Mouse (Mus musculus) heart, adult 2 months (tissue): ENCODE results near the gene Sfta2.

ENCODE experiments used
- CTCF ChIP-seq: fragments of 200-600 bp; IDR thresholded peaks from 2 replicates; pipeline ENCODE4 v1.8.1; 2022; ENCODE audit warnings: antibody characterized with exemption, mild to moderate bottlenecking, moderate library complexity
- EP300 ChIP-seq: fragments of 200-500 bp; IDR thresholded peaks from 2 replicates; pipeline ENCODE4 v1.6.1; 2011; ENCODE audit warnings: low read depth, low read length, control low read depth; ENCODE audit not compliant: insufficient read depth
- POLR2A ChIP-seq: fragments of 200-500 bp; IDR thresholded peaks from 2 replicates; pipeline ENCODE4 v1.6.1; 2011; ENCODE audit warnings: mild to moderate bottlenecking, low read depth, low read length, control low read depth; ENCODE audit not compliant: insufficient read depth

DNA sequence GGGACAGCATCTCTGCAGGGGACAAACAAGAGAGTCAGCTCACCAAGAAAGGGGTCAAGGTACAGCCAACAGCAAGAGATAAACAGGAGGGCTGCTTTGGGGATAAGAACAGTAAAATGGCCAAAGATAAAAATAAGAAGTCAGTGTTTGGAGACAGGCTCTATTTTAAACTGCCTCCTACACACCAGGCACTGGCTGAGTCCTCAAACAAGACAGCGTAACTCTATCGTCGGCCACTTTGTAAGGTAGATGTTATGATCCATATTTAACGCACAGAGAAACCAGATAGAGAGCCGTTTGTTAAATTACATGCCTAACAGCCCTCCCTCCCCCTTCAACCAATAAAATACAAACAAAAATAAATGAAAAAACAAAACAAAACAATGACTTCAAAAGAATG lies 92.6 kb downstream of the Sfta2 start:
- TF ChIP-seq CTCF (no peak), EP300 (no peak), POLR2A (no peak)
